Mouse (Mus musculus) C2C12 (cell line): ENCODE results near the gene Enpp3.

Source experiments
- CEBPB ChIP-seq: IDR thresholded peaks from one replicate; pipeline ENCODE4 v1.6.1; 2011; ENCODE audit warnings: low read depth, mild to moderate bottlenecking, control low read depth, moderate library complexity
- CTCF ChIP-seq: IDR thresholded peaks from one replicate; pipeline ENCODE4 v1.5.1; 2011; ENCODE audit not compliant: control insufficient read depth, insufficient read depth, insufficient read length
- FOSL1 ChIP-seq: IDR thresholded peaks from one replicate; pipeline ENCODE4 v1.8.0; 2011; ENCODE audit warnings: mild to moderate bottlenecking, low read length; ENCODE audit not compliant: poor library complexity, insufficient read depth, severe bottlenecking
- MAX ChIP-seq: IDR thresholded peaks from one replicate; pipeline ENCODE4 v1.6.1; 2011; ENCODE audit warnings: mild to moderate bottlenecking, control low read depth
- MYOD1 ChIP-seq: IDR thresholded peaks from one replicate; pipeline ENCODE4 v1.6.1; 2011; ENCODE audit warnings: low read depth; ENCODE audit not compliant: control insufficient read depth, insufficient read length
- MYOG ChIP-seq: IDR thresholded peaks from one replicate; pipeline ENCODE4 v1.6.1; 2011; ENCODE audit not compliant: control insufficient read depth, insufficient read length; ENCODE audit errors: extremely low read depth
- USF1 ChIP-seq: IDR thresholded peaks from one replicate; pipeline ENCODE4 v1.6.1; 2011; ENCODE audit warnings: low read depth, mild to moderate bottlenecking, control low read depth, moderate library complexity

- TF ChIP-seq CTCF (no peak), USF1 (no peak), MYOD1 (no peak), MAX (no peak), MYOG (no peak), FOSL1 (no peak), CEBPB (no peak)
Observed at GRCm38 (mm10) chr10:24841998-24842397, 625 bp downstream of the Enpp3 start.
